Mouse (Mus musculus) heart, adult 8-10 months (tissue): ENCODE data around the gene Gtdc1. TPM values are rescaled to one million over a fixed set of nuclear protein-coding genes. Genes with fewer than 3 reads are reported as not detected.
"Not testable (repeated sequence)": the region's sequence is repeated elsewhere in the genome, so short reads cannot be mapped to it uniquely, and the experiment has no call there.

Source experiments
- DNase-seq: peaks from one replicate; pipeline ENCODE4 v3.0.0; 2022; ENCODE audit warnings: low spot score
- total RNA-seq, 4 experiments: library from RNA; stranded (reverse); gene quantifications; 2 replicates each; pipeline ENCODE4 v1.2.4; 2022

Gtdc1 gene
- total RNA-seq, 4 experiments from 2014 or later: 16.5 to 21.4 (median 18.4) TPM

GRCm38 (mm10) chr2:44780961-44781360 is 146.5 kb downstream of the Gtdc1 start:
- DNase-seq: no peak

- DNase-seq: no peak
Observed at GRCm38 (mm10) chr2:44763898-44764297, 163.6 kb downstream of the Gtdc1 start.

- no peak for DNase-seq
Observed at GRCm38 (mm10) chr2:44736618-44737017, 190.8 kb downstream of the Gtdc1 start.

GRCm38 (mm10) chr2:44721461-44721860 is 206.0 kb downstream of the Gtdc1 start:
- no peak for DNase-seq

DNA sequence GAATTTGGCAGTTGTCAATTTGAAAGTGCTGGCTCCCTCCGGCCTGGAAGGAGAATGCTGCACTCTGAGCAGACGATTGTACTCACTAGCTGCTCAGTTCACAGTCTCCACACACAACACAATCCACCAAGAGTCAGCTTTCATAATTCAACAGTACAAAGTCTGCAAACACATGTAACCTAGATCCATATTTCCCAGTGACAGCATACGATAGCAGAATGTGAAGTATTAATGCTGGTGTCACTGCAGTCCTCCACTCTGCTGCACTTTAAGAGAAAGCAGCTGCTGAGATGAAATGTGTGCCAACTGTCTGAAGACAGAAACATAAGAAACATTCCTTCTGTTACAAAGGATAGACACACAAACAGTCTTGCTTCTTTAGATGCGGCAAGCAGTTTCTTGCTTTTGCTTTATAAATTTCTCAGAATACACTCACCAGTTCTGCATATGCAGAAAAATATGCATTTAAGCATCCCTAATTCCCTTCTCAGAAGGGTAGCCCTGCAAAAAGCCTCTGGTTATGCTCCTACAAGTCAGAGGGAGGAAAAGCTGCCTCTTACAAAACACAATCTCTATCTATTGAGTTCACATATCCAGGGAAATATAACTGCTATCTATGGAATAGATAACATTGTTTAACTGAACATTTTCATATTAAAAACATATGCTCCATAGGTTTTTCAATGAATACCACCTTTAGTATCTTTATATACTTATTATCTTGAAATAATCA is 221.4 kb downstream of the Gtdc1 start:
- peak; percentile 26 for DNase-seq

- no peak for DNase-seq
Observed at GRCm38 (mm10) chr2:44700276-44700675, 227.2 kb downstream of the Gtdc1 start.

- no peak for DNase-seq
Observed at GRCm38 (mm10) chr2:44696441-44696840, 231.0 kb downstream of the Gtdc1 start.

- DNase-seq: no peak
Observed at GRCm38 (mm10) chr2:44693898-44694297, 233.6 kb downstream of the Gtdc1 start.

DNA sequence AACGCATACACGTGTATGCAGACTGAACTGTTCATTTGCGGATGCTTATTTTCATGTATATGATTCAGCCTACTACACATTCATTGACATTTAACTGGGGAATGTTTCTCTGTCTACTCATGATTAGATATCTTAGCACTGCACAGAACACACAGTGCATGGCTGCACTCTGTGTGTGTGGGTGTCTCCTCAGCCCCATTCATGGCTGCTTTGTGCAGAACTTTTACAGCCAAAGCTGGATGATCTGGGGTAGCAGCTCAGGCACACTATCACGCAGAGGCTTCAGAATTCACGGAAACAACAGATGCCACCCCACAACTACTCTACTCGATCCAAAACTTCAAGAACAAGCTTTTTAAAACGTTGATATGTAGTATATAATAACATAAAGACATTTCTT is 263.4 kb downstream of the Gtdc1 start:
- no peak for DNase-seq

DNA sequence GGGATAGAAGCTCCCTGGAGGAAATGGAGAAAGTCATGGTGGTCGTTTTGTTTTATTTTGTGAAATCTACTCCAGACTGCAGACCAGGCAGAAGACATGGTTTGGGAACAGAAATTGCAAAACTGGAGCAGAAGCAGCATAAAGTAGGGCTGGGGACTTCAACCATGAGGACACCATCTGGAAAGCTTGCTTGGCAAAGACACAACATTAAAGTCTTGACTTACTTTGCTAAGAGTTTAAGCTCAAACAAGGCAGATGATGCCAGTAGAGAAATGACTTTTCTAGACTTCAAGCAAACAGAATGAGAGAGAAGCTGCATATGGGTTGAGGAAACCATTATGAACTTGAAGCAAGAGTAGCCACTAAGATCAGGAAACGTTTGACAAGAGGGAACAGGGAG is 267.6 kb downstream of the Gtdc1 start:
- DNase-seq: no peak

- no peak for DNase-seq
Observed at GRCm38 (mm10) chr2:44659011-44659410, 268.4 kb downstream of the Gtdc1 start.

- no peak for DNase-seq
Observed at GRCm38 (mm10) chr2:44648537-44648936, 278.9 kb downstream of the Gtdc1 start.

- no peak for DNase-seq
Observed at GRCm38 (mm10) chr2:44646398-44646797, 281.1 kb downstream of the Gtdc1 start.

GRCm38 (mm10) chr2:44639370-44639769 is 288.1 kb downstream of the Gtdc1 start:
- peak; percentile 6 for DNase-seq

DNA sequence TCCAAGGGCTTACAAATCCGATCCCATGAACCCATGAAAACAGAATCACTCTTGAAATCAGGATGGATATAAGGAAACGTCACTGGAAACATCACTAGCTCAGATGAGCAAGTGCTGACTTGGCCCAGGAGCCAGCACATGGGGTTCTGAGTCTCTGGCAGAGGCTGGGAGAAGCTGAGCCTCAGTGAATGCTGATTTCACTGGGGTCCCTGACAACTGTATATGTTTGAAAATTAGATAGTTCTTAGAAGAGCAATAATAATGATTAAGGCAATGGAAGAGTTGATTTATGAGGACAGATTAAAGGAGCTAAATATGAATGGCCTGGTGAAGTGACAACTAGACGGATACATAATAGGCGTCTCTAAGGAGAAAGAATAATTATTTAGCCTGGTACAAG is 289.3 kb downstream of the Gtdc1 start:
- no peak for DNase-seq

- DNase-seq: no peak
Observed at GRCm38 (mm10) chr2:44633971-44634370, 293.5 kb downstream of the Gtdc1 start.

DNA sequence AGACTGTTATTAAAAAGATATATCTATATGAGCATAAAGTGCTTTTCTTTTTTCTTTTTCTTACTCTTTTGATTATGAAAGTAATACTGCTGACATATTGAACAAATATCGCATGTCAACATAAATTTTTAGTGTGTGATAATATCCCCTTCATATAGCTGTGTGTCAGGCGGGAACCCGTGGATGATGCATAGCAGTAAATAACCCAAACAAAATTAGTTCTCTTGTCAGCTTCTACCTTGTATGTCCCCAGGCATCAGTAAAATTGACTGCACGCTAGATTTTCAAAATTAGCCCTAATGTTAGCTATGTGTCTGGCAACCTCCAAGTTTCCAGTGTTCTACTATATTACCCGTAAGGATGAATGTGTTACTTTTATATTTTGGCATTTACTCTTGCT is 294.4 kb downstream of the Gtdc1 start:
- no peak for DNase-seq

- DNase-seq: no peak
Observed at GRCm38 (mm10) chr2:44632584-44632983, 294.9 kb downstream of the Gtdc1 start.

DNA sequence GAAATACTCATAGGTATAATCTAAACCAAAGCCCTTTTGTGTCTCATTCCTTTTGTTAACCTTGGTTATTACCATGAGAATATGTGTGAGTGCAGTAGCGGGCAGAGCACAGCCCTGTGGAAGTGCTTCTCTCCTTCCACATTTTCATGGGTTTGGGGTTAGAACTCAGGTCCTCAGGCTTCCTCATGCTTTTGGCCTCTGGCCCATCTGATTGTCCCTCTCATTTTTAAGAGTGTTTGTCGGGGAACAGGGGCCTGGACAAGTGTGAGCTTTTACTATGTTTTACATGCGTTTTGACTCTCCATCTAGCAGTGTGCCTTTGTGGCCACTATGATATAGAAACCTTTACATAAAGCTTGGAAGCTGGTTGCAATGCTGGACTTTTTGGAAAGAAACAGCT is 296.4 kb downstream of the Gtdc1 start:
- no peak for DNase-seq

- no peak for DNase-seq
Observed at GRCm38 (mm10) chr2:44628778-44629177, 298.7 kb downstream of the Gtdc1 start.

GRCm38 (mm10) chr2:44625154-44625553 is 302.3 kb downstream of the Gtdc1 start:
- DNase-seq: no peak

DNA sequence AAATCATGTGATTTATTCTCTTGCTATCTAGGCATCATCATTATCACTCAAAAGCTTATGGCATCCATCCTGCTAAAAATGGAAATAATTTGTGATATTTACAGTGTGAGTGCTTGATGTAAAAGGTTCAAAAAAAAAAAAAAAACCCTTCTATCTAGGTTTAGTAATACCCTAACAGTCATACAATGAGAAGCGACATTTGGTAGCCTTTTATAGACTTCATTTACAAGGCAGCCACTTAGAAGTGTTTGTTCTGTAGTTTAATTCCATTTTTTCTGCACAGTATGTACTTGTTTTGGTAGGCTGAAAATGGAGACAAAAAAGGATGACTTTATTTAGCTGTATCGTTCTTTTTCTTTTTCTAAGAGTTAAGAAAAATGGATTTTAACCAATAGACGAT is 305.0 kb downstream of the Gtdc1 start:
- no peak for DNase-seq

- DNase-seq: not testable (repeated sequence)
Observed at GRCm38 (mm10) chr2:44599653-44600052, 327.8 kb downstream of the Gtdc1 start.

- no peak for DNase-seq
Observed at GRCm38 (mm10) chr2:44594276-44594675, 333.2 kb downstream of the Gtdc1 start.
